Mouse (Mus musculus): ENCODE measurements at regions not wholly inside any gene's neighbourhood (a gene's known extent, or its start where the extent isn't known, plus 50 kb on each side); places are given as distances from the start of the nearest gene placed in this dataset.

- H3K27me3 ChIP-seq (replicated peaks): no peaks in the 10 kb centered on the region
- TF ChIP-seq FLI1 (IDR thresholded peaks at IDR 0.05; ENCODE audit: low read length) (no peak), GATA1 (IDR thresholded peaks at IDR 0.05; ENCODE audit: borderline replicate concordance, low read length) (no peak)
- H3K4me3 ChIP-seq (replicated peaks): no peak overlapping the region
Observed at GRCm38 (mm10) chr15:94024126-94024730, 428.5 kb upstream of the Prickle1 start.

DNA sequence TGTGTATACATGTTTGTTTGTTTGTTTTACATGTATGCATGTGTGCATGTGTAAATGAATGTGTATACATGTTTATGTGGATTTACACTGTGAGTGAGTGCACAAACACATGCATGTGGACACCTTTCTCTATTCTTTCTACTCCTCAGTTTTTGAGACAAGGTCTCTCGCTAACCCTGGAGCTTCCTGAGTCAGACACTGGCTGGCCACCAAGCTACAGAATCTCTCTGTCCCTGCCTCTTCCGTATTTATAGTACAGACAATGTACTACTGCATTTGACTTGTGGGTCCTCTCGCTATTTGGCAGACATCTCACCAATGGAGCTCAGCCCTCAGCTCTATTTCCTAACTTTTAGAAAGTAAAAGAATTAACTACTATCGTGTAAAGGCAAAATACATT is 427.8 kb upstream of the Prickle1 start:
- no peaks in the 10 kb centered on the region for H3K36me3 ChIP-seq (replicated peaks; ENCODE audit: low read length)
- no peaks in the 10 kb centered on the region for H3K4me1 ChIP-seq
- H3K9me3 ChIP-seq: peaks cover 24% of the 10 kb centered on the region
- H3K27me3 ChIP-seq (replicated peaks): no peaks in the 10 kb centered on the region
- H3K4me3 ChIP-seq (replicated peaks): no peak overlapping the region
- TF ChIP-seq GATA1 (IDR thresholded peaks at IDR 0.05; ENCODE audit: borderline replicate concordance, low read length) (no peak), FLI1 (IDR thresholded peaks at IDR 0.05; ENCODE audit: low read length) (no peak)

More at GRCm38 (mm10) chr15:94024126-94024730, 428.5 kb upstream of the Prickle1 start:
- no peaks in the 10 kb centered on the region for H3K36me3 ChIP-seq (replicated peaks; ENCODE audit: low read length)
- H3K4me1 ChIP-seq: no peaks in the 10 kb centered on the region
- peaks cover 24% of the 10 kb centered on the region for H3K9me3 ChIP-seq

- Histone ChIP-seq H3K27me3 (replicated peaks) (no peaks in the 10 kb centered on the region), H3K4me3 (replicated peaks) (no peak overlapping the region), H3K9me3 (peaks cover 18% of the 10 kb centered on the region), H3K4me1 (no peaks in the 10 kb centered on the region), H3K36me3 (replicated peaks; ENCODE audit: low read length) (no peaks in the 10 kb centered on the region)
- TF ChIP-seq GATA1 (IDR thresholded peaks at IDR 0.05; ENCODE audit: borderline replicate concordance, low read length) (no peak), FLI1 (IDR thresholded peaks at IDR 0.05; ENCODE audit: low read length) (no peak)
Observed at GRCm38 (mm10) chr15:94017814-94018213, 422.1 kb upstream of the Prickle1 start.

- no peaks in the 10 kb centered on the region for H3K36me3 ChIP-seq (replicated peaks; ENCODE audit: low read length)
- H3K4me3 ChIP-seq (replicated peaks): no peak overlapping the region
- peaks cover 3% of the 10 kb centered on the region; the same call in 1 of the 2 replicates for H3K4me1 ChIP-seq
- peaks cover 3% of the 10 kb centered on the region for H3K27me3 ChIP-seq (replicated peaks)
- no peak for TF ChIP-seq FLI1 (IDR thresholded peaks at IDR 0.05; ENCODE audit: low read length)
- no peaks in the 10 kb centered on the region for H3K9me3 ChIP-seq
Observed at GRCm38 (mm10) chr15:94011499-94011898, 415.8 kb upstream of the Prickle1 start.

- H3K27me3 ChIP-seq (replicated peaks): peaks cover 1% of the 10 kb centered on the region
- no peaks in the 10 kb centered on the region for H3K4me1 ChIP-seq
- H3K4me3 ChIP-seq (replicated peaks): no peak overlapping the region
- no peaks in the 10 kb centered on the region for H3K36me3 ChIP-seq (replicated peaks; ENCODE audit: low read length)
- peaks cover 10% of the 10 kb centered on the region for H3K9me3 ChIP-seq
- TF ChIP-seq FLI1 (IDR thresholded peaks at IDR 0.05; ENCODE audit: low read length) (no peak), GATA1 (IDR thresholded peaks at IDR 0.05; ENCODE audit: borderline replicate concordance, low read length) (no peak)
Observed at GRCm38 (mm10) chr15:94006082-94006481, 410.4 kb upstream of the Prickle1 start.

- Histone ChIP-seq H3K27me3 (replicated peaks) (peaks cover 1% of the 10 kb centered on the region), H3K36me3 (replicated peaks; ENCODE audit: low read length) (no peaks in the 10 kb centered on the region), H3K4me1 (no peaks in the 10 kb centered on the region), H3K4me3 (replicated peaks) (no peak overlapping the region), H3K9me3 (peaks cover 10% of the 10 kb centered on the region)
- TF ChIP-seq FLI1 (IDR thresholded peaks at IDR 0.05; ENCODE audit: low read length) (no peak), GATA1 (IDR thresholded peaks at IDR 0.05; ENCODE audit: borderline replicate concordance, low read length) (no peak)
Observed at GRCm38 (mm10) chr15:94004911-94005310, 409.2 kb upstream of the Prickle1 start.

GRCm38 (mm10) chr15:94003145-94003544 is 407.5 kb upstream of the Prickle1 start:
- no peak overlapping the region for H3K4me3 ChIP-seq (replicated peaks)
- H3K9me3 ChIP-seq: peaks cover 10% of the 10 kb centered on the region

GRCm38 (mm10) chr15:93994542-93994941 is 398.9 kb upstream of the Prickle1 start:
- TF ChIP-seq GATA1 (IDR thresholded peaks at IDR 0.05; ENCODE audit: borderline replicate concordance, low read length) (no peak), FLI1 (IDR thresholded peaks at IDR 0.05; ENCODE audit: low read length) (no peak)
- H3K27me3 ChIP-seq (replicated peaks): no peaks in the 10 kb centered on the region
- peaks cover 4% of the 10 kb centered on the region; the same call in 1 of the 2 replicates for H3K4me1 ChIP-seq
- H3K9me3 ChIP-seq: no peaks in the 10 kb centered on the region
- H3K4me3 ChIP-seq (replicated peaks): no peak overlapping the region
- H3K36me3 ChIP-seq (replicated peaks; ENCODE audit: low read length): no peaks in the 10 kb centered on the region

More at GRCm38 (mm10) chr15:94003145-94003544, 407.5 kb upstream of the Prickle1 start:
- H3K36me3 ChIP-seq (replicated peaks; ENCODE audit: low read length): no peaks in the 10 kb centered on the region
- TF ChIP-seq FLI1 (IDR thresholded peaks at IDR 0.05; ENCODE audit: low read length) (no peak), GATA1 (IDR thresholded peaks at IDR 0.05; ENCODE audit: borderline replicate concordance, low read length) (no peak)
- H3K4me1 ChIP-seq: no peaks in the 10 kb centered on the region
- H3K27me3 ChIP-seq (replicated peaks): peaks cover 1% of the 10 kb centered on the region

DNA sequence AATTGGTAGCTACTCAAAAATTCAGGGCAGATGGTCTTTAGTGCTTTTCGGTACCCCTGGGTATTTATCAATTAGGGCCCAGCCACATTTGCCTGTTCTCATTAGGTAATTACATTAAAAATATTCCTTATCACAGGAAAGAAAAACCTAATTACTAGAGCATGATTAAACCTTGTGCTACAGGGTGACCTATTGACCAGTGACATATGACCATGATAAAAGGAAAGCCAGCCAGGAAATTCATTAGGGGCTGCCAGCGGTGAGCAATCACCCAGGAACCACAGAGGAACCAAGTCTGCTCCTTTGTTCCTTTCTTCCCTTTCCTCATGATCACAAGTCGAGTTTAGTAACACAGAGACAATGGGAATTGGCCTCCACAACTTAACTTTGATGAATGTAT is 394.4 kb upstream of the Prickle1 start:
- H3K9me3 ChIP-seq: peaks cover 1% of the 10 kb centered on the region; the same call in 1 of the 2 replicates
- peaks cover 4% of the 10 kb centered on the region; the same call in 1 of the 2 replicates for H3K4me1 ChIP-seq
- no peak for TF ChIP-seq GATA1 (IDR thresholded peaks at IDR 0.05; ENCODE audit: borderline replicate concordance, low read length)
- no peak for TF ChIP-seq FLI1 (IDR thresholded peaks at IDR 0.05; ENCODE audit: low read length)
- H3K27me3 ChIP-seq (replicated peaks): no peaks in the 10 kb centered on the region
- H3K36me3 ChIP-seq (replicated peaks; ENCODE audit: low read length): no peaks in the 10 kb centered on the region
- no peak overlapping the region for H3K4me3 ChIP-seq (replicated peaks)

DNA sequence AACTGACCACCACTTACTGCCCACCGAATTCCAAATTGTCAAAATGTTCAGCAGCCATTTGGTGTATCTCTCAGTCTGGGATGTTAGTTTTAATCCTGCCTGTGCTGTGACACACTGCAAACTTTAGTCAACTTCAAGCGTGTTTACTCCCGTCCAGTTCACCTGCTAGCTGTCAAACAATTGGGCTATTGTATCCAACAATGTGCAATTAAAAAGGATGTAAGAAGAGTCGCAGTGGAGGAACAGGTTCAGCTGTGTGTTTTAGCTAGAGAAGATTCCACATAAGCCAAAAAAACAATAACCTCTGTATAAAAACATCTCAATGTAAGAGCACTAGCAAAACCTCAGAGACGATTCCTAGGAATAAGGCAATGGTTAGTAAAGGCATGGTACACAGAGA is 392.7 kb upstream of the Prickle1 start:
- H3K4me1 ChIP-seq: no peaks in the 10 kb centered on the region
- H3K36me3 ChIP-seq (replicated peaks; ENCODE audit: low read length): no peaks in the 10 kb centered on the region
- H3K4me3 ChIP-seq (replicated peaks): no peak overlapping the region
- H3K27me3 ChIP-seq (replicated peaks): no peaks in the 10 kb centered on the region
- TF ChIP-seq FLI1 (IDR thresholded peaks at IDR 0.05; ENCODE audit: low read length) (no peak), GATA1 (IDR thresholded peaks at IDR 0.05; ENCODE audit: borderline replicate concordance, low read length) (no peak)
- peaks cover 6% of the 10 kb centered on the region for H3K9me3 ChIP-seq
